Mouse (Mus musculus) kidney, adult 8-10 months (tissue): ENCODE measurements at regions not wholly inside any gene's neighbourhood (a gene's known extent, or its start where the extent isn't known, plus 50 kb on each side); places are given as distances from the start of the nearest gene placed in this dataset.

ENCODE experiments used
- DNase-seq, 2 experiments: peaks; one replicate each; pipeline ENCODE4 v3.0.0; 2022

GRCm38 (mm10) chr9:99800076-99800475 is 75.9 kb downstream of the Sox14 start:
- DNase-seq, result no peak

GRCm38 (mm10) chr9:99799387-99800021 is 76.5 kb downstream of the Sox14 start:
- DNase-seq, result peak in 1 of 2 experiments; percentile 0

GRCm38 (mm10) chr9:99797066-99797770 is 78.8 kb downstream of the Sox14 start:
- no peak for DNase-seq

GRCm38 (mm10) chr9:99792700-99793099 is 75.6 kb upstream of the Cldn18 start:
- no peak for DNase-seq

GRCm38 (mm10) chr9:99786864-99787263 is 69.8 kb upstream of the Cldn18 start:
- no peak for DNase-seq

GRCm38 (mm10) chr9:99783156-99783555 is 66.1 kb upstream of the Cldn18 start:
- no peak for DNase-seq

- DNase-seq, result no peak
These were observed 65.5 kb upstream of the Cldn18 start for GRCm38 (mm10) chr9:99782364-99783119.

GRCm38 (mm10) chr9:99778871-99779270 is 61.8 kb upstream of the Cldn18 start:
- no peak for DNase-seq

GRCm38 (mm10) chr9:99770696-99771095 is 53.6 kb upstream of the Cldn18 start:
- DNase-seq, result no peak
